Mouse (Mus musculus) thymus, adult 2 months (tissue): Measurements from ENCODE around the gene Fam111a. TPM values are rescaled to one million over a fixed set of nuclear protein-coding genes. Genes with fewer than 3 reads are reported as not detected.

Experiments used
- DNase-seq: peaks from one replicate; pipeline ENCODE4 v3.0.0; 2021
- H3K27ac ChIP-seq: fragments of 200-500 bp; 2 replicates; pipeline ENCODE4 v1.5.1; 2012; ENCODE audit warnings: low read length, control low read depth; ENCODE audit not compliant: control insufficient read depth, insufficient read depth
- H3K27me3 ChIP-seq: fragments of 200-500 bp; 2 replicates; pipeline ENCODE4 v1.6.1; 2012; ENCODE audit warnings: mild to moderate bottlenecking, low read length, moderate library complexity, mixed read lengths; ENCODE audit not compliant: control insufficient read depth, insufficient read depth
- H3K36me3 ChIP-seq: fragments of 200-500 bp; 2 replicates; pipeline ENCODE4 v1.6.1; 2012; ENCODE audit warnings: mild to moderate bottlenecking, low read length, moderate library complexity; ENCODE audit not compliant: control insufficient read depth, insufficient read depth
- H3K4me1 ChIP-seq: fragments of 200-500 bp; replicated peaks from 2 replicates; pipeline ENCODE4 v1.6.1; 2012; ENCODE audit warnings: low read length; ENCODE audit not compliant: control insufficient read depth, insufficient read depth
- H3K4me3 ChIP-seq: fragments of 200-500 bp; 2 replicates; pipeline ENCODE4 v1.5.1; 2012; ENCODE audit warnings: mild to moderate bottlenecking, low read length, control low read depth, moderate library complexity; ENCODE audit not compliant: control insufficient read depth, insufficient read depth
- CTCF ChIP-seq: fragments of 200-500 bp; IDR thresholded peaks from 2 replicates; pipeline ENCODE4 v1.5.1; 2012; ENCODE audit warnings: mild to moderate bottlenecking, control low read depth, low read length, moderate library complexity, borderline replicate concordance; ENCODE audit not compliant: control insufficient read depth, poor library complexity, insufficient read depth; ENCODE audit errors: extremely low read depth
- POLR2A ChIP-seq: fragments of 200-500 bp; IDR thresholded peaks from 2 replicates; pipeline ENCODE4 v1.6.1; 2012; ENCODE audit warnings: mild to moderate bottlenecking, low read length, control low read depth, moderate library complexity; ENCODE audit not compliant: control insufficient read depth, poor library complexity, insufficient read depth; ENCODE audit errors: extremely low read depth
- WGBS: fragments of 180-500 bp; shearing (Covaris S2); methylation state at CpG from one replicate; pipeline ENCODE4 v1.1.7; 2018; 5-methylcytosine and 5-hydroxymethylcytosine counted together
- polyA plus RNA-seq: library from polyadenylated mRNA; depleted of rRNA; stranded (reverse); fragments of >200 nt; gene quantifications from 2 replicates; pipeline ENCODE4 v1.2.3, GENCODE M21; 2012

Fam111a gene
- polyA plus RNA-seq, 1 experiment, result 4.4 TPM

DNA sequence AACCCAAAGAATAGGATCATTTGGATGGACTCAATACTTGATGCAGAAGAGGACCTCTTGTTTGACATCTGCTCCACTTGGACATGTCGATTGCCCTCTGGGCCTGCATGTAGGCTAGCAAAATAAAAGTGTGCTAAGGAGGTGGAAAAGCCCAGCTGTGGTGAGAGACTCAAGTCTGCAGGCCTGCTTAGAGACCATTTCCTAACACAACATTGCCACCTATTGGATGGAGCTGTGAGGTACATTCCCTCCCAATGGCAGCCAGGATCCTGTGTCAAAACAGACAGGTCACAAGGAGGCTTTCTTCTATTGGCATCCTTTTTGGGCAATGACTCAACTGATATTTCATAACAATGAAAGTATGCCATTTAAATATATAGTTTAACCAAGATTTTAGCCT, 46.4 kb downstream of the Fam111a start:
- DNase-seq, result peak; percentile 79
- Histone ChIP-seq H3K27me3 (no peaks in the 10 kb centered on the region), H3K4me1 (peaks cover 13% of the 10 kb centered on the region), H3K36me3 (peaks cover 8% of the 10 kb centered on the region; the same call in 1 of the 2 replicates), H3K27ac (no peak overlapping the region), H3K4me3 (no peak overlapping the region)
- WGBS, result 9% methylated on average over 1 of the region's 1 CpGs
- TF ChIP-seq CTCF, result no peak
- no peak for TF ChIP-seq POLR2A

GRCm38 (mm10) chr19:12595135-12595529, 49.6 kb downstream of the Fam111a start:
- Histone ChIP-seq H3K27ac (no peak overlapping the region), H3K4me1 (peaks cover 13% of the 10 kb centered on the region), H3K27me3 (no peaks in the 10 kb centered on the region), H3K4me3 (no peak overlapping the region), H3K36me3 (no peaks in the 10 kb centered on the region)
- no peak for DNase-seq
- WGBS, result 78% methylated on average over 2 of the region's 2 CpGs
- TF ChIP-seq POLR2A, result no peak
- TF ChIP-seq CTCF, result no peak

DNA sequence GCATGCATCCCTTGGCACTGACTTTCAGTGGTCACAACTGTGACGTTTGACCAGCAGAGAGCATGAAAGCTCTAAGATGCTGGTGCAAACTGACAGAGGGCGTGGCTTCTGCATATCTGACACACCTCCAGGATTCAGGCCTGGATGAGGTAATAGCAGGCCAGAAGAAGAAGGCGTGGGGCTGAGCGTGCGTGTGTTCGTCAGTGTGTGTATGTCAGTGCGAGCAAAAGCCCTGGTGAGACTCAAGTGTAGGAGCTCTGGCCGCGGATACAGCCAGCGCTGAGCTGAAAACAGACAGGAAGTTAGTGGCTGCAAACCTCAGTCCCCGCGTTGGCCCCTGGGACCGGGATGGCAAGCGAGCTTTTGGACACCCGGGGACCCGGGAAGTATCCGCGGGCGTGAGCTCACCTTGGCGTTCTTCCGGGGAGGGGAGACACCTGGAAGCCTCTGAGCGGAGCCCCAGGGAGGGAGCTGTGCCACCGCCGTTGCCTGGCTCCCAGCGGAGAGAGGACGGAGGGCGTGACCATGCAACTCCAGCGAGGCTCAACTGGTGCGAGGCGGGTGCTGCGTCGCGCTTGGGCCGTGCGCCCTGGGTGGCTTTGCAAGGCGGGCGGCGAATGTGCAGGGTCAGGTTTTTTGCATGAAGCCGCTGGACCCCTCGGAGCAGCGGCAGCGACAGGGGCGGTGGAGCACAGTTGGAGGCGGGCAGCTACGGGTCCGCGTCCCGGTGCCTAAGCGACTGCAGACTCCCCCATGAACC, 50.2 kb downstream of the Fam111a start:
- peak; percentile 37 for DNase-seq
- no peaks in the 10 kb centered on the region for H3K36me3 ChIP-seq
- H3K4me1 ChIP-seq, result peaks cover 13% of the 10 kb centered on the region
- TF ChIP-seq CTCF (no peak), POLR2A (no peak)
- no peaks in the 10 kb centered on the region for H3K27me3 ChIP-seq
- H3K27ac ChIP-seq, result no peak overlapping the region
- H3K4me3 ChIP-seq, result peak overlapping the region; percentile 62
- under 1% methylated on average over 48 of the region's 49 CpGs for WGBS

GRCm38 (mm10) chr19:12596290-12597072, 50.9 kb downstream of the Fam111a start:
- WGBS, result 31% methylated on average over 23 of the region's 23 CpGs
- Histone ChIP-seq H3K36me3 (no peaks in the 10 kb centered on the region), H3K4me3 (peak overlapping the region; percentile 62), H3K4me1 (peaks cover 13% of the 10 kb centered on the region), H3K27ac (no peak overlapping the region), H3K27me3 (no peaks in the 10 kb centered on the region)
- no peak for DNase-seq
- TF ChIP-seq CTCF (no peak), POLR2A (no peak)

DNA sequence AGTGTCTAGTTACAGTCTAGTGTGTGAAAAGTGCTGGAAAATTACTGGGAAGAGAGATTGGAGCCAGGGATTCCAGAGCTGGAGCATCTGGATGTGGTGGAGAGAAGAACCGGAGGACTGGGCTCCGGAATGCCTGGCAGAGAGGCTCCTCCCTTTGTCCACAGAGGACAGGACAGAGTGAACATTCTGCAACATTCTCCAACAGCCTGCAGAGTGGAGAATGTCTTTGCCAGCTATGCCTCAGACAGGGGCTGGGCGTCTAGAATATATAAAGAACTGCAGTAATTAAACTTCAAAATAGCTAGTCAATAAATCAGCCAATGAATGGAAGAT, 51.5 kb downstream of the Fam111a start:
- Histone ChIP-seq H3K27me3 (no peaks in the 10 kb centered on the region), H3K4me1 (peaks cover 13% of the 10 kb centered on the region), H3K4me3 (no peak overlapping the region), H3K27ac (no peak overlapping the region), H3K36me3 (no peaks in the 10 kb centered on the region)
- DNase-seq, result no peak
- TF ChIP-seq CTCF, result no peak
- TF ChIP-seq POLR2A, result no peak
- 91% methylated on average over 3 of the region's 3 CpGs for WGBS

GRCm38 (mm10) chr19:12598674-12599073, 53.1 kb downstream of the Fam111a start:
- no peak for DNase-seq
- no peaks in the 10 kb centered on the region for H3K36me3 ChIP-seq
- H3K27me3 ChIP-seq, result no peaks in the 10 kb centered on the region
- no peak overlapping the region for H3K4me3 ChIP-seq
- no peak for TF ChIP-seq POLR2A
- no peak for TF ChIP-seq CTCF
- WGBS, result 84% methylated on average over 3 of the region's 3 CpGs
- no peak overlapping the region for H3K27ac ChIP-seq
- peaks cover 13% of the 10 kb centered on the region for H3K4me1 ChIP-seq

DNA sequence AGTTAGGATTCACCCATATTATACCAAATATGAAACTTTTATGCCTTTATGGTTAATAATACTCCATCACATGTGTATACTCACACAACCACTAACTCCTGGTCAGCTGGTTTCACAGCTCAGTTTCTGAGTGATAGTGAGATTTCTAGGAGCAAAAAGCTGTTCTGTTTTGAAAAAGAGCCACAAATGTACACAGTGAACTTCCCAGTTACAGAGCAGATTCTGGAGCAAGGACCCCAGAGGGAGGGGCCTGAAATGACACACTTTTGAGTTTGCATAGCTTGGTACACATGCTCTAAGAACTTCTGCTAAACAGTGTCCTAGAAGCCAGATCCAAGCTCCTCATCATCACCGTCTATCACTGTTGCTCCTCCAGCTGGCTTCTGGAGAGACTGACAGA, 54.1 kb downstream of the Fam111a start, which contains the start of gene Gm4952:
TSS of gene Gm4952 (plus strand) at position 301 of the 400 bp plus-strand sequence.
- no peaks in the 10 kb centered on the region for H3K36me3 ChIP-seq
- WGBS, result 82% methylated on average over 1 of the region's 1 CpGs
- H3K27me3 ChIP-seq, result no peaks in the 10 kb centered on the region
- peaks cover 13% of the 10 kb centered on the region for H3K4me1 ChIP-seq
- H3K27ac ChIP-seq, result no peak within 1 kb of the TSS
- TF ChIP-seq POLR2A, result no peak
- no peak for TF ChIP-seq CTCF
- H3K4me3 ChIP-seq, result no peak within 1 kb of the TSS
- no peak for DNase-seq
